Mouse (Mus musculus): ENCODE data around the gene Ugt1a10.

GRCm38 (mm10) chr1:88074471-88074870 is 19.3 kb downstream of the Ugt1a10 start:
- TF ChIP-seq GATA1 (IDR thresholded peaks at IDR 0.05; ENCODE audit: low read length) (no peak), TAL1 (IDR thresholded peaks at IDR 0.05; ENCODE audit: low read length) (no peak)

All from erythroblast, embryonic 14.5 days (primary cell).